Mouse (Mus musculus) midbrain, postnatal 0 days (tissue): Measurements from ENCODE around the gene Xpr1. TPM values are rescaled to one million over a fixed set of nuclear protein-coding genes. Genes with fewer than 3 reads are reported as not detected.

Experiments used
- ATAC-seq: fragments of 200-750 bp; cut with Nextera tagmentation; 2 replicates; pipeline ENCODE4 v1.8.0; 2017; ENCODE audit warnings: moderate number of reproducible peaks, mild to moderate bottlenecking, moderate TSS enrichment, moderate library complexity; ENCODE audit not compliant: low FRiP score
- DNase-seq: peaks from one replicate; pipeline ENCODE4 v3.0.0-alpha.2; 2015; ENCODE audit warnings: low spot score
- H3K27ac ChIP-seq: fragments of 300-500 bp; sonication (generic); 2 replicates; pipeline ENCODE4 v1.5.1; 2014; ENCODE audit warnings: low read depth, mild to moderate bottlenecking, low read length, mixed read lengths
- H3K27me3 ChIP-seq: fragments of 300-500 bp; sonication (generic); 2 replicates; pipeline ENCODE4 v1.6.1; 2014; ENCODE audit warnings: low read length, control low read depth, mixed read lengths; ENCODE audit not compliant: insufficient read depth
- H3K36me3 ChIP-seq: fragments of 300-500 bp; sonication (generic); 2 replicates; pipeline ENCODE4 v1.6.1; 2014; ENCODE audit warnings: low read length, control low read depth, mixed read lengths; ENCODE audit not compliant: insufficient read depth
- H3K4me1 ChIP-seq: fragments of 300-500 bp; sonication (generic); 2 replicates; pipeline ENCODE4 v1.6.1; 2014; ENCODE audit warnings: mild to moderate bottlenecking, control low read depth, antibody characterized with exemption, low read length, mixed read lengths; ENCODE audit not compliant: insufficient read depth
- H3K4me2 ChIP-seq: fragments of 300-500 bp; sonication (generic); 2 replicates; pipeline ENCODE4 v1.6.1; 2014; ENCODE audit warnings: low read depth, mild to moderate bottlenecking, low read length, mixed read lengths; ENCODE audit not compliant: poor library complexity, severe bottlenecking
- H3K4me3 ChIP-seq: fragments of 300-500 bp; sonication (generic); 2 replicates; pipeline ENCODE4 v1.5.1; 2014; ENCODE audit warnings: low read depth, mild to moderate bottlenecking, low read length, moderate library complexity
- H3K9ac ChIP-seq: fragments of 300-500 bp; sonication (generic); replicated peaks from 2 replicates; pipeline ENCODE4 v1.6.1; 2014; ENCODE audit warnings: mild to moderate bottlenecking, low read length, moderate library complexity, mixed read lengths; ENCODE audit not compliant: poor library complexity, severe bottlenecking
- H3K9me3 ChIP-seq: fragments of 300-500 bp; sonication (generic); 2 replicates; pipeline ENCODE4 v1.6.1; 2016; ENCODE audit warnings: low read length, control low read depth
- CTCF ChIP-seq: IDR thresholded peaks from 2 replicates; pipeline ENCODE4 v1.5.1; 2016; ENCODE audit warnings: antibody characterized with exemption, mild to moderate bottlenecking
- WGBS: fragments of 180-500 bp; shearing (Covaris S2); extraction: QIAGEN DNeasy Blood & Tissue Kit; methylation state at CpG from one replicate; pipeline ENCODE4 v1.1.7; 2014; 5-methylcytosine and 5-hydroxymethylcytosine counted together
- polyA plus RNA-seq: library from polyadenylated mRNA; unstranded; fragments of >200 nt; fragmentation: Nextera tagmentation; extraction: Ambion mirVana; gene quantifications from 2 replicates; pipeline ENCODE4 v1.2.1, GENCODE M21; 2015
- total RNA-seq: library from RNA; depleted of rRNA; stranded (reverse); fragments of >200 nt; gene quantifications from 2 replicates; pipeline ENCODE4 v1.2.3, GENCODE M21; 2014

Xpr1 gene
- total and polyA plus RNA-seq, 2 experiments from 2014 or later = 38.3 to 177 TPM

DNA sequence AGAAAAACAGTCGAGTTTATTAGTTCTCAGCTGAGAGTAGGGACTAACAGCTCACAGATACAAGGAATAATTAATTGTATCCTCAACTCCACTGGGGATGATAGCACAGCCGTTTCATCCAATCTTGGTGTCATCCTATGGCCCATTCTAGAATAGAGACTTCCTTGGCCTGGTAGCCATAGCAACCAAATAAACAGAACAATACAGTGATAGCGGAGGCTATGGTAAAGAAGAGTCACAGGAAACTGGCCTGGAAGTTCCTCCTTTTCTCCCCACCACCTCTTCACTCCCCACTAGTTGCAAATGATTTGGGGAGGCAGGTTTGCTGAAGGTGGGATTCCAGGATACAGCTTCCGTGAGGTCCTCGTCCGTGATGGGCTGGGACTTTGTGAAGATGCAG is 30.1 kb upstream of the Xpr1 start:
- Histone ChIP-seq H3K4me3 (no peak overlapping the region), H3K9ac (no peak overlapping the region), H3K36me3 (no peaks in the 10 kb centered on the region), H3K9me3 (no peaks in the 10 kb centered on the region), H3K27me3 (no peaks in the 10 kb centered on the region), H3K4me1 (peaks cover 8% of the 10 kb centered on the region; the same call in 1 of the 2 replicates), H3K4me2 (no peak overlapping the region), H3K27ac (no peak overlapping the region)
- 65% methylated on average over 6 of the region's 6 CpGs for WGBS
- ATAC-seq (no peak), DNase-seq (no peak)
- TF ChIP-seq CTCF = no peak

DNA sequence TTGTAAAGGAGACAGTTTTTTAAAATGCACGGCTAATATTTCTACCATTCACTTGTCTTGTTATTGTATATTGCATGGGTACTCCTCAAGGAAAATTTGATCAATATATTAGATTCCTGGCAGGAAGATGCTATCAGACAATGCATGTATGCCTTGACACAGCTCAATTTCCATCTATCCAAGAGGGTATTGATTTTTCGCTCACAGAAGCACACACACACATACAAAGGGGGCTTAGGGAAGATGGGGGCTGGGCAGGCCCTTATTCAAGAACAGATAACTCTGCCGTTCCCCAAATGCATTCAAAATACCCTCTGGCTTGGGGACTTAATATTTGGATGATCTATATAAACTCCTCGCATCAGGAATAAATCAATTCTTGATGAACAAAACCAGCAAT is 25.9 kb upstream of the Xpr1 start:
- Histone ChIP-seq H3K4me1 (0 out of 2 replicates have a peak, but pooled peaks cover 4% of the 10 kb centered on the region), H3K27me3 (no peaks in the 10 kb centered on the region), H3K36me3 (no peaks in the 10 kb centered on the region), H3K27ac (no peak overlapping the region), H3K9me3 (no peaks in the 10 kb centered on the region), H3K4me3 (no peak overlapping the region), H3K4me2 (no peak overlapping the region), H3K9ac (no peak overlapping the region)
- ATAC-seq (no peak), DNase-seq (no peak)
- 56% methylated on average over 4 of the region's 4 CpGs for WGBS
- TF ChIP-seq CTCF = no peak

DNA sequence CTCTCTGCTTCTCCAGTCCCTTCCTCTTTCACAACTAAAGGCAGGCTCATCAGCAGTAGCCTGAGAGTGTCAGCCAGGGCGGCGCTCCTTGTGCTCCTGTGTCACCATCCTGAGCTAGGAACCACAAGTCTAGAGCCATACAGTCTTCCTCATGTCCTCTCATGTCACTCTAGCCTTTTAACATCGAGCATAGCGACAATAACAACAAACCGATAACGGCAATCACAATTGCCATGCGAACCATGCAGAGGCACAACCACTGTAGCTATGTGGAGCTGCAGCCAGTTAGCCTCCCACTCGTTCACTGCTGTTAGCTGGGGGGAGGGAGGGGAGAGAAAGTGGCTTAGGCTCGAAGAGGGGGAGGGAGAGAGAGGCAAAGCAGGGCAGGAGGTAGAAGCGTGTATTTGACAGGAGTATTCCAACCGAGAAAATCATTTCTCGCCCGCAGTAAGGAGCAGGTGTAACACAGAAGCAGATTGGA is 25.3 kb upstream of the Xpr1 start:
- no peak overlapping the region for H3K9ac ChIP-seq
- no peak overlapping the region for H3K4me3 ChIP-seq
- H3K4me1 ChIP-seq = 0 out of 2 replicates have a peak, but pooled peaks cover 4% of the 10 kb centered on the region
- DNase-seq = peak; percentile 34
- ATAC-seq = no peak
- peak; percentile 17; the same call in 1 of the 2 replicates for TF ChIP-seq CTCF
- H3K27ac ChIP-seq = peak overlapping the region; percentile 55
- no peaks in the 10 kb centered on the region for H3K9me3 ChIP-seq
- no peak overlapping the region for H3K4me2 ChIP-seq
- 55% methylated on average over 13 of the region's 13 CpGs for WGBS
- H3K36me3 ChIP-seq = no peaks in the 10 kb centered on the region
- H3K27me3 ChIP-seq = no peaks in the 10 kb centered on the region

DNA sequence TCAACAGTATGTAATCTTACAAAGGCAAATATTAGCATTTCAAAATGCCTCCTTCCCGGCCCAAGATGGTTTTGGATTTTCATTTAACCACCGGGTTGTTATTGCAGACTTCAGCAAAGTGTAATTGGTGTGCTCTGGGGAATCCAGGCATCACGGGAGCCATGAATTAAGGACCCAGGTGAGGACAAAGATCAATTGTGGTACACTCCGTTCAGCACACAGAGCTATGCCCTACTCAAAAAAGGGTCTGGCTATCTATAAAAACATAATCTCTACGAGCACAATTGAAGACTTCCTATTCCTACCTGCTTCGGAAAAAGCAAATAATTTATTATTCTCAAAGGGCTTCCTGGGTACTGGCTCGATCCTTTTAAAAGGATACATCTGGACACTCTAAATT is 22.3 kb upstream of the Xpr1 start:
- H3K9me3 ChIP-seq = no peaks in the 10 kb centered on the region
- DNase-seq (no peak), ATAC-seq (no peak)
- H3K27me3 ChIP-seq = no peaks in the 10 kb centered on the region
- H3K4me1 ChIP-seq = 0 out of 2 replicates have a peak, but pooled peaks cover 4% of the 10 kb centered on the region
- no peaks in the 10 kb centered on the region for H3K36me3 ChIP-seq
- H3K4me3 ChIP-seq = no peak overlapping the region
- H3K9ac ChIP-seq = no peak overlapping the region
- H3K27ac ChIP-seq = no peak overlapping the region
- TF ChIP-seq CTCF = no peak
- H3K4me2 ChIP-seq = no peak overlapping the region
- WGBS = 27% methylated on average over 7 of the region's 7 CpGs

DNA sequence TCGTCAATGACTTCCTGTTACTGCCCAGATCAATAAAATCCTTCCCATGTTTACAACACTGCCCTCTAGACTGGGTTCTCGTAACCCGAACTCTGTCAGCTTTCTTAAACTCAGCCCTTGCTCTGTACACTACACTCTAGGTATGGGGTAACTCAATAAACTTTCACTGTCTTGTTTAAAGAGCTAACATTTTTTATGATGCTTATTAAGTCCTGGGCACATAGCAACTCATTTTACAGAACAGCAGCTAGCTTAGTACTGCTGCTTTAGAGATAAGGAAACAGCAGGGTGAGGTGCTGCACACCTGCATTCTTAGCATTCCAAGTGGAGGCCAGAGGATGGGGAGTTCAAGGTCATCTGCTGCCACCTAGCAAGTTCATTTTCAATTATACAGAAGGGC is 21.3 kb upstream of the Xpr1 start:
- Histone ChIP-seq H3K9me3 (no peaks in the 10 kb centered on the region), H3K27ac (no peak overlapping the region), H3K4me2 (no peak overlapping the region), H3K27me3 (no peaks in the 10 kb centered on the region), H3K36me3 (no peaks in the 10 kb centered on the region), H3K4me3 (no peak overlapping the region), H3K4me1 (0 out of 2 replicates have a peak, but pooled peaks cover 4% of the 10 kb centered on the region), H3K9ac (no peak overlapping the region)
- 74% methylated on average over 3 of the region's 3 CpGs for WGBS
- DNase-seq (no peak), ATAC-seq (no peak)
- TF ChIP-seq CTCF = no peak

DNA sequence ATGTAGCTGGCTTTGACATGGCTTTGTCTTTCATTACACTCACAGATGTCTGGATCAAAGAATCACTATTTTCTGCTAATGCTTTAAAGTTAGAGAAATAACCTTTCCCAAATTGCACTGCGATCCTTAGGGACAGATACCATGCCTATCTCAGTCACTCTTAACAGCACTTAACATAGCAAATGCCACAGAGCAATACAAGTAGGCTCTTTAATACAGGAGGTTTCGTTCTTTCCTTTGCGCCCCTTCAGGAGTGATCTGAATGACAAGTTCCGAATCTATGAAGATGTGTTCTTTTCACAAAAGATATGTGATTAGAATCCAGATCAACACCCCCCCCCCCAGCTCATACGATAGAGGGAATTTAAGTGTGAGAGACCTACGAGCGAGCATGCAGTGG is 12.1 kb upstream of the Xpr1 start:
- DNase-seq (no peak), ATAC-seq (no peak; the same call in 1 of the 2 replicates)

More for the DNA sequence above, 12.1 kb upstream of the Xpr1 start:
- H3K36me3 ChIP-seq = no peaks in the 10 kb centered on the region
- no peak overlapping the region for H3K9ac ChIP-seq
- no peaks in the 10 kb centered on the region for H3K27me3 ChIP-seq
- 61% methylated on average over 7 of the region's 7 CpGs for WGBS
- no peak overlapping the region for H3K27ac ChIP-seq
- H3K4me3 ChIP-seq = no peak overlapping the region
- no peaks in the 10 kb centered on the region for H3K9me3 ChIP-seq
- no peaks in the 10 kb centered on the region for H3K4me1 ChIP-seq
- TF ChIP-seq CTCF = no peak
- H3K4me2 ChIP-seq = no peak overlapping the region
